In genomic region chr3:22126251-22126826, GRCm38 (mm10) we compare ENCODE assay signal across 31 mouse cellular contexts. TPM values are rescaled to one million over a fixed set of nuclear protein-coding genes. Genes with fewer than 3 reads are reported as not detected.
DNase-seq lines count a peak whose midpoint lies in the region; ATAC-seq lines count a peak whose summit lies in the region.
"Had no signal": no experiment of that assay in that cellular context is flagged by ENCODE, and none has a peak within 500 bp of the region (broad histone marks: within the 10 kb centered on the region; RNA-seq: fewer than 3 reads in every experiment).

No protein-coding gene starts in this region.

- peak; percentile 73 for ATAC-seq in megakaryocyte, adult 5-6 weeks (ENCODE audit: poor library complexity, severe bottlenecking)
- ATAC-seq in erythroblast, adult 5-6 weeks (replicated peaks; ENCODE audit: low FRiP score, poor library complexity, severe bottlenecking), result no peak
- ATAC-seq: forebrain, embryonic 16.5 days; hindbrain, postnatal 0 days had no signal

- peak; percentile 76 for DNase-seq in heart, adult 11 months
- DNase-seq in heart, postnatal 14 days, result no peak
- DNase-seq in layer of hippocampus, postnatal 10 days (ENCODE audit: low spot score in 2 of 2), result no peak
- DNase-seq in kidney, postnatal 14 days, result no peak
- DNase-seq: adrenal gland, adult 2 months; adrenal gland, postnatal 36 days; cerebellum, adult 9-11 months; gastrocnemius, postnatal 10 days; heart, postnatal 36 days; kidney, adult 11 months; kidney, postnatal 36 days; layer of hippocampus, postnatal 36 days; left cerebral cortex, postnatal 4 days; retina, postnatal 1 day; right cerebral cortex, postnatal 14 days; thymus, postnatal 25 days had no signal

- 0 out of 2 replicates have a peak overlapping the region, but pooled peaks have one; percentile 12 for H3K27ac ChIP-seq in brown adipose tissue, adult 24 weeks (replicated peaks; ENCODE audit: low read depth, low read length)
- H3K27ac ChIP-seq: embryonic facial prominence, embryonic 13.5 days; heart, embryonic 10.5 days; heart, embryonic 15.5 days; hindbrain, embryonic 12.5 days; hindbrain, postnatal 0 days; kidney, embryonic 15.5 days; lung, embryonic 15.5 days; midbrain, embryonic 12.5 days; neural tube, embryonic 13.5 days; stomach, embryonic 15.5 days had no signal

- H3K4me3 ChIP-seq in brown adipose tissue, adult 24 weeks (ENCODE audit: insufficient read depth, low read depth, low read length), result no peak overlapping the region
- H3K4me3 ChIP-seq: embryonic facial prominence, embryonic 13.5 days; erythroblast, embryonic 14.5 days; heart, embryonic 10.5 days; heart, embryonic 15.5 days; hindbrain, embryonic 12.5 days; kidney, embryonic 15.5 days; lung, embryonic 15.5 days; midbrain, embryonic 12.5 days; neural tube, embryonic 13.5 days; stomach, embryonic 15.5 days had no signal

- H3K4me1 ChIP-seq in brown adipose tissue, adult 24 weeks (ENCODE audit: control insufficient read depth, insufficient read depth, insufficient read length, low read length), result peaks cover 21% of the 10 kb centered on the region

- intact Hi-C loops in heart, postnatal 14 days (cut with DNase I), result no loop called here

RNA-seq across cellular contexts. Expression of gene Tbl1xr1, which starts 49.9 kb away (rescaled TPM):
- total RNA-seq in heart, postnatal 14 days (2021), result 10 to 100 TPM; 66.3 to 70.0 TPM
- 7.1 and 21.8 TPM in 2 replicates for polyA plus RNA-seq in brown adipose tissue, adult 24 weeks (2012; ENCODE audit: insufficient read depth, insufficient read length, missing spikeins)
- total RNA-seq in megakaryocyte, adult 5-6 weeks (2015), result 111 and 139 TPM in 2 replicates
- total RNA-seq in megakaryocyte, adult 5-6 weeks (2017), result 95.5 and 99.3 TPM in 2 replicates
- 100 to 1,000 TPM; 103 to 111 TPM for total RNA-seq in layer of hippocampus, postnatal 10 days (2021)
- 22.3 and 24.0 TPM in 2 replicates for total RNA-seq in erythroblast, adult 5-6 weeks (2015; ENCODE audit: low replicate concordance)
- 15.9 and 19.8 TPM in 2 replicates for total RNA-seq in erythroblast, adult 5-6 weeks (2017; ENCODE audit: low replicate concordance)
